Mouse (Mus musculus) limb, embryonic 11.5 days (tissue): ENCODE measurements around the gene Prss53. TPM values are rescaled to one million over a fixed set of nuclear protein-coding genes. Genes with fewer than 3 reads are reported as not detected.

Source experiments
- ATAC-seq: fragments of 200-750 bp; cut with Nextera tagmentation; 2 replicates; pipeline ENCODE4 v1.8.0; 2017; ENCODE audit warnings: low read depth; ENCODE audit not compliant: insufficient number of reproducible peaks, low FRiP score, low TSS enrichment
- DNase-seq: peaks from one replicate; pipeline ENCODE4 v3.0.0-alpha.2; 2015; ENCODE audit warnings: low spot score
- H3K27ac ChIP-seq: fragments of 300-500 bp; sonication (generic); replicated peaks from 2 replicates; pipeline ENCODE4 v1.5.1; 2014; ENCODE audit warnings: low read depth, mild to moderate bottlenecking, low read length
- H3K27me3 ChIP-seq: fragments of 300-500 bp; sonication (generic); 2 replicates; pipeline ENCODE4 v1.6.1; 2014; ENCODE audit warnings: mild to moderate bottlenecking, low read length, mixed read lengths; ENCODE audit not compliant: control insufficient read depth, insufficient read depth
- H3K36me3 ChIP-seq: fragments of 300-500 bp; sonication (generic); 2 replicates; pipeline ENCODE4 v1.6.1; 2014; ENCODE audit warnings: mild to moderate bottlenecking, low read length, moderate library complexity, mixed read lengths; ENCODE audit not compliant: control insufficient read depth, insufficient read depth
- H3K4me1 ChIP-seq: fragments of 300-500 bp; sonication (generic); 2 replicates; pipeline ENCODE4 v1.6.1; 2014; ENCODE audit warnings: low read length, mixed read lengths; ENCODE audit not compliant: control insufficient read depth, insufficient read depth
- H3K4me2 ChIP-seq: fragments of 300-500 bp; sonication (generic); 2 replicates; pipeline ENCODE4 v1.6.1; 2014; ENCODE audit warnings: low read depth, mild to moderate bottlenecking, moderate library complexity; ENCODE audit not compliant: severe bottlenecking
- H3K4me3 ChIP-seq: fragments of 300-500 bp; sonication (generic); 2 replicates; pipeline ENCODE4 v1.5.1; 2014; ENCODE audit warnings: low read depth, low read length
- H3K9ac ChIP-seq: fragments of 300-500 bp; sonication (generic); 2 replicates; pipeline ENCODE4 v1.6.1; 2014; ENCODE audit warnings: mild to moderate bottlenecking, low read length
- H3K9me3 ChIP-seq: fragments of 300-500 bp; sonication (generic); 2 replicates; pipeline ENCODE4 v1.6.1; 2016; ENCODE audit warnings: low read length; ENCODE audit not compliant: control insufficient read depth
- WGBS: fragments of 180-500 bp; shearing (Covaris S2); extraction: QIAGEN DNeasy Blood & Tissue Kit; methylation state at CpG from one replicate; pipeline ENCODE4 v1.1.7; 2014; 5-methylcytosine and 5-hydroxymethylcytosine counted together
- polyA plus RNA-seq: library from polyadenylated mRNA; unstranded; fragments of >200 nt; fragmentation: Nextera tagmentation; extraction: Ambion mirVana; gene quantifications from 2 replicates; pipeline ENCODE4 v1.2.1, GENCODE M21; 2014

Prss53 gene
- 0.85 and 0.92 TPM in 2 replicates for polyA plus RNA-seq

DNA sequence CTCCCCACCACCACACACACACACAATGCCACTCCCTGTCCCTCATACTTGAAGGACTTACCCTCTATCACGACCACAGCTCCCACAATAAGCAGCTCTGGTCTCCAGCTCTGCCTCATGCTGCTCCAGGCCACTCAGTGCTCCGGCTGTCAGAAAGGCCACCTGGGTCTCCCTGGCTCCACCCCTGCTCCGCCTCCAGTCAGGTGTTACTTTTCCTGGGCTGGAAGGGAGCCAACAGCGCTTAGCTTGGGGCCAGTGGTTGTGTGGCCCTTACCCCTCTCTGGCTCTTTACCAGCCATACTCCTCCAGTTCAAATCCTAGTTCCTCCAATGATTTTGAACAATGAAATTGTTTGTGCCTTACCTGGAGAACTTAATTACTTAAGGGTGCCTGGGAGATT is at the start of gene Prss53:
TSS of gene Prss53 (minus strand) at position 173 of the 400 bp plus-strand sequence.
- WGBS = 27% methylated on average over 4 of the region's 4 CpGs
- H3K4me2 ChIP-seq = no peak within 1 kb of the TSS
- no peak for DNase-seq
- H3K27me3 ChIP-seq = no peaks in the 10 kb centered on the region
- ATAC-seq = no peak
- no peak within 1 kb of the TSS for H3K27ac ChIP-seq
- 0 out of 2 replicates have a peak, but pooled peaks cover 5% of the 10 kb centered on the region for H3K4me1 ChIP-seq
- H3K9ac ChIP-seq = no peak within 1 kb of the TSS
- peaks cover 22% of the 10 kb centered on the region for H3K36me3 ChIP-seq
- no peaks in the 10 kb centered on the region for H3K9me3 ChIP-seq
- no peak within 1 kb of the TSS for H3K4me3 ChIP-seq

DNA sequence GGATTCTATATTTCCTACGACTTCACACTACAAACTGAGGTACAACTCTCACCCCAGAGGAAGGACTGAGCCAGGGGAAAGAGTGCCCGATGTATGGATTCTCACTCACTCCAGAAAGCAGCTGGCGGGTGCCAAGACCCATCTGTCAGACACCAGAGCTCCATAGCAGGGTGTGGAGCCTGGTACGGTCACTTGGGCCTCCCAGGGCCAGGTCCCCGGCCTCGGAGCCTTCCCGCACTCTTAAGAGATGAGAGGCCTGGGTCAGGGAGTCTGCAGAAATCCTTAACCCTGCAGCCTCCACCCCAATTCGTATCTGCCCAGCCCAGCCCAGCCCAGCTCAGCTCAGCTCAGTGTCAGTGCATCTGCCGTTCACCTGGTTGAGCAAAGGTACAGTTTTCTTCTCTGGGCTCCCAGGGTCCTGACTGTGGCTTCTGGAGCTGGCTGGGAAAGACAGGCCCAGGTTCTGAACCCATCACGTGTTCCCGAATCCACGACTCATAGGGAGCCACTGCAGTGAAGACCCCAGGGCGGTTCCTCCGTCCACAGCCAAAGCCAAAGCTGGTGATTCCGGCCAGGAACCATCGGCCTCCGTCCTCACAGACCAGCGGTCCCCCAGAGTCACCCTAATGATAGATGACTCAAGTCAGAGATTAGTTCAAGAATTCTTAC is 45.6 kb upstream of the Prss53 start:
- whole genome bisulfite sequencing = 54% methylated on average over 18 of the region's 18 CpGs
- no peak overlapping the region for H3K27ac ChIP-seq
- peak overlapping the region; percentile 96 for H3K4me2 ChIP-seq
- H3K4me1 ChIP-seq = 0 out of 2 replicates have a peak, but pooled peaks cover 3% of the 10 kb centered on the region
- H3K36me3 ChIP-seq = no peaks in the 10 kb centered on the region
- peak overlapping the region; percentile 72 for H3K4me3 ChIP-seq
- DNase-seq = no peak
- H3K27me3 ChIP-seq = no peaks in the 10 kb centered on the region
- no peaks in the 10 kb centered on the region for H3K9me3 ChIP-seq
- no peak for ATAC-seq
- peak overlapping the region; percentile 75 for H3K9ac ChIP-seq

- 0 out of 2 replicates have a peak, but pooled peaks cover 3% of the 10 kb centered on the region for H3K4me1 ChIP-seq
- no peak overlapping the region for H3K27ac ChIP-seq
- H3K36me3 ChIP-seq = no peaks in the 10 kb centered on the region
- no peaks in the 10 kb centered on the region for H3K9me3 ChIP-seq
- peak overlapping the region; percentile 96 for H3K4me2 ChIP-seq
- DNase-seq (no peak), ATAC-seq (0 out of 2 replicates have a peak, but pooled peaks have one; percentile 9)
- WGBS = 1% methylated on average over 36 of the region's 38 CpGs
- peak overlapping the region; percentile 75 for H3K9ac ChIP-seq
- no peaks in the 10 kb centered on the region for H3K27me3 ChIP-seq
- peak overlapping the region; percentile 72 for H3K4me3 ChIP-seq
Measured at GRCm38 (mm10) chr7:127935748-127936159, 45.0 kb upstream of the Prss53 start.

DNA sequence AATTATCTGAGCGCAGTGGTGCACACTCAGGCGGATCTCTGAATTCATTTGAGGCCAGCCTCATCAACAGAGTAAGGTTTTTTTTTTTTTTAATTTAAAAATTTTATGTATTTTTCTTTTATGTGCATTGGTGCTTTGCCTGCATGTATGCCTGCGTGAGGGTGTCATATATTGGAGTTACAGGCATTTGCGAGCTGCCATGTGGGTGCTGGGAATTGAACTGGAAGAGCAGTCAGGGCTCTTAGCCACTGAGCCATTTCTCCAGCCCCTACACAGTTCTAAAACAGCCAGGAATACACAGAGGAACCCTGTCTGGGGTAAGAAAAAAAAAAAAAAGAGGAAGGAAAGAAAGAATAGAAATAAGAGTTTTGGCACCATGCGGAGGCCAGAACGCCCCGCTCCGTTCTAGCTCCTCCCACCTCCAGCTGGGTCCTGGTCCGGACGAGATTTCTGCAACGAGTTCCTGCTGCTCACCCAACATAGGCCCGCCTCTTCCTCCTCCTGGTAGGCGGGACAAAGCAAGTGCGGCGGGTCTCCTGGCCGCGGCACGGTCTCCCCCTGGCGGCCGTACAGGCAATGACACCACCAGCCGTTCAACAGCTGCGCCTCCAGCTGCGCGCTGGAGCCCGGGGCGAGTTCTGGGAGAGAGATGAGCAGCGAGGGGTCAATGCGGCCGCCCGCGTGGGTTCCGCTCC is 44.4 kb upstream of the Prss53 start:
- no peaks in the 10 kb centered on the region for H3K9me3 ChIP-seq
- WGBS = 7% methylated on average over 32 of the region's 32 CpGs
- peak overlapping the region; percentile 75 for H3K9ac ChIP-seq
- H3K4me1 ChIP-seq = 0 out of 2 replicates have a peak, but pooled peaks cover 3% of the 10 kb centered on the region
- DNase-seq (peak; percentile 96), ATAC-seq (peak; percentile 93)
- no peak overlapping the region for H3K27ac ChIP-seq
- H3K4me3 ChIP-seq = peak overlapping the region; percentile 72
- H3K27me3 ChIP-seq = peaks cover 2% of the 10 kb centered on the region; the same call in 1 of the 2 replicates
- peak overlapping the region; percentile 96 for H3K4me2 ChIP-seq
- H3K36me3 ChIP-seq = no peaks in the 10 kb centered on the region

GRCm38 (mm10) chr7:127934075-127934474 is 43.3 kb upstream of the Prss53 start:
- no peaks in the 10 kb centered on the region for H3K36me3 ChIP-seq
- H3K4me1 ChIP-seq = 0 out of 2 replicates have a peak, but pooled peaks cover 3% of the 10 kb centered on the region
- no peaks in the 10 kb centered on the region for H3K9me3 ChIP-seq
- ATAC-seq = no peak
- no peak for DNase-seq
- H3K27ac ChIP-seq = no peak overlapping the region
- no peak overlapping the region for H3K4me3 ChIP-seq
- WGBS = 91% methylated on average over 5 of the region's 5 CpGs
- no peak overlapping the region; the same call in 1 of the 2 replicates for H3K4me2 ChIP-seq
- no peak overlapping the region; the same call in 1 of the 2 replicates for H3K9ac ChIP-seq
- H3K27me3 ChIP-seq = peaks cover 12% of the 10 kb centered on the region

DNA sequence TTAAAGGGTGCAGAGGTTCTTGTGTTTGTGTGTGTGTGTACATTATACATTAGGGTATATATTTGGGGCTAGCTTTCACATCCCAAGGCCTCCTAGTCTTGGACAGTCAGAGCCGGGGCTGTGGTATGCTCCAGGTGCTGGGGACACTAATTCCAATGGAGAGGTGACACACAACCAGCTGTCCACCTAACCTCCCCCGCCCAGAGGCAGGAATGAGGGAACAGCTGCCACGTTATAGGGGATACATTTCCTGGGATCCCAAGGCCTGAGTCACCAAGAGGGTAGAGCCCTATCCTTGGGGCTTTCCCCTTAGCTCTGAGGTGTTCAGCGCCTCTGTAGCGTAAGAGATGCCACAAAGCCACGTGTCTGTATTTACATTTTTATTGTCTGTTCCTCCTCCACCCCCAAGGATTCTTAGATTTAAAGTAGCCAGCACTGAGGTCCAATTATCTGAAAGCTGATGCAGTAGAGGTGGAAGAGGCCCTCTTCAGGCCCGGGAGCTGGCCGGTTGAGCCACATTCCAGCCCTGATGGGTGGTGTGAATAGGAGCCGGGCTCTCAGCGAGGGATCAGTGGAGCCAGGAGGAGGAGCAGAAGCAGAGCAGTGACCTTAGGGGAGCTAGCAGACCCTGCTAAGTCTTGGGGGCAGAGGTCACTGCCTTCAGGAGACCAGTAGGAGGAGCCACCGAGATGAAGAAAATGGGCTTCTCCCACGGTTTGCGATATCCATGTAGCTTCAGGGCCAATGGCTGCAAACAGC is 41.7 kb upstream of the Prss53 start:
- no peak for DNase-seq
- H3K27ac ChIP-seq = no peak overlapping the region
- ATAC-seq = no peak
- peaks cover 18% of the 10 kb centered on the region for H3K27me3 ChIP-seq
- no peaks in the 10 kb centered on the region for H3K36me3 ChIP-seq
- H3K9me3 ChIP-seq = no peaks in the 10 kb centered on the region
- no peak overlapping the region for H3K4me2 ChIP-seq
- 18% methylated on average over 13 of the region's 13 CpGs for WGBS
- H3K4me1 ChIP-seq = 0 out of 2 replicates have a peak, but pooled peaks cover 3% of the 10 kb centered on the region
- no peak overlapping the region for H3K4me3 ChIP-seq
- H3K9ac ChIP-seq = no peak overlapping the region

- Histone ChIP-seq H3K4me1 (0 out of 2 replicates have a peak, but pooled peaks cover 3% of the 10 kb centered on the region), H3K9me3 (no peaks in the 10 kb centered on the region), H3K27me3 (peaks cover 18% of the 10 kb centered on the region), H3K4me3 (no peak overlapping the region), H3K4me2 (no peak overlapping the region), H3K27ac (no peak overlapping the region), H3K9ac (peak overlapping the region; percentile 7; the same call in 1 of the 2 replicates), H3K36me3 (no peaks in the 10 kb centered on the region; the same call in 1 of the 2 replicates)
- 47% methylated on average over 13 of the region's 13 CpGs for WGBS
- DNase-seq = no peak
- no peak for ATAC-seq
Measured at GRCm38 (mm10) chr7:127931351-127932135, 40.8 kb upstream of the Prss53 start.
